Mouse (Mus musculus) lung, embryonic 14.5 days (tissue): ENCODE data around the gene Btg1. TPM values are rescaled to one million over a fixed set of nuclear protein-coding genes. Genes with fewer than 3 reads are reported as not detected.

Source experiments
- ATAC-seq: fragments of 200-750 bp; cut with Nextera tagmentation; 2 replicates; pipeline ENCODE4 v1.8.0; 2017; ENCODE audit warnings: mild to moderate bottlenecking, moderate TSS enrichment, moderate library complexity; ENCODE audit not compliant: insufficient read depth
- DNase-seq: peaks from one replicate; pipeline ENCODE4 v3.0.0-alpha.2; 2015
- H3K27ac ChIP-seq: fragments of 300-500 bp; sonication (generic); 2 replicates; pipeline ENCODE4 v1.5.1; 2014; ENCODE audit warnings: low read depth, mild to moderate bottlenecking, moderate library complexity
- H3K27me3 ChIP-seq: fragments of 300-500 bp; sonication (generic); 2 replicates; pipeline ENCODE4 v1.6.1; 2014; ENCODE audit warnings: low read length, control low read depth; ENCODE audit not compliant: insufficient read depth
- H3K36me3 ChIP-seq: fragments of 300-500 bp; sonication (generic); 2 replicates; pipeline ENCODE4 v1.6.1; 2014; ENCODE audit warnings: control low read depth; ENCODE audit not compliant: insufficient read depth
- H3K4me1 ChIP-seq: fragments of 300-500 bp; sonication (generic); 2 replicates; pipeline ENCODE4 v1.6.1; 2014; ENCODE audit warnings: antibody characterized with exemption, control low read depth; ENCODE audit not compliant: insufficient read depth
- H3K4me2 ChIP-seq: fragments of 300-500 bp; sonication (generic); 2 replicates; pipeline ENCODE4 v1.6.1; 2014; ENCODE audit warnings: mild to moderate bottlenecking
- H3K4me3 ChIP-seq: fragments of 300-500 bp; sonication (generic); 2 replicates; pipeline ENCODE4 v1.5.1; 2014; ENCODE audit warnings: low read depth, low read length
- H3K9ac ChIP-seq: fragments of 300-500 bp; sonication (generic); 2 replicates; pipeline ENCODE4 v1.6.1; 2014
- H3K9me3 ChIP-seq: fragments of 300-500 bp; sonication (generic); 2 replicates; pipeline ENCODE4 v1.6.1; 2016; ENCODE audit warnings: low read depth, low read length, control low read depth
- CTCF ChIP-seq: IDR thresholded peaks from 2 replicates; pipeline ENCODE4 v1.5.1; 2016; ENCODE audit warnings: antibody characterized with exemption, low read depth
- WGBS: fragments of 180-500 bp; shearing (Covaris S2); extraction: QIAGEN DNeasy Blood & Tissue Kit; methylation state at CpG from one replicate; pipeline ENCODE4 v1.1.7; 2014; 5-methylcytosine and 5-hydroxymethylcytosine counted together
- polyA plus RNA-seq: library from polyadenylated mRNA; unstranded; fragments of >200 nt; fragmentation: Nextera tagmentation; extraction: Ambion mirVana; gene quantifications from 2 replicates; pipeline ENCODE4 v1.2.1, GENCODE M21; 2014

The Btg1 gene
- polyA plus RNA-seq, 1 experiment from 2014 or later: 67.4 TPM

- no peak overlapping the region for H3K27ac ChIP-seq
- no peaks in the 10 kb centered on the region for H3K4me1 ChIP-seq
- ATAC-seq (no peak), DNase-seq (no peak)
- no peaks in the 10 kb centered on the region for H3K36me3 ChIP-seq
- 83% methylated on average over 10 of the region's 10 CpGs for WGBS
- H3K27me3 ChIP-seq: no peaks in the 10 kb centered on the region
- no peak overlapping the region for H3K9ac ChIP-seq
- no peak overlapping the region for H3K4me3 ChIP-seq
- no peaks in the 10 kb centered on the region for H3K9me3 ChIP-seq
- H3K4me2 ChIP-seq: no peak overlapping the region
- TF ChIP-seq CTCF: no peak
These were observed 21.2 kb upstream of the Btg1 start for GRCm38 (mm10) chr10:96595435-96596132.

GRCm38 (mm10) chr10:96596411-96596810 lies 20.4 kb upstream of the Btg1 start:
- TF ChIP-seq CTCF: no peak
- ATAC-seq: no peak
- no peak overlapping the region for H3K9ac ChIP-seq
- DNase-seq: no peak
- no peaks in the 10 kb centered on the region for H3K4me1 ChIP-seq
- H3K4me2 ChIP-seq: no peak overlapping the region
- no peak overlapping the region for H3K4me3 ChIP-seq
- no peaks in the 10 kb centered on the region for H3K9me3 ChIP-seq
- no peaks in the 10 kb centered on the region for H3K27me3 ChIP-seq
- H3K27ac ChIP-seq: no peak overlapping the region
- H3K36me3 ChIP-seq: no peaks in the 10 kb centered on the region
- 91% methylated on average over 7 of the region's 7 CpGs for WGBS

- no peak overlapping the region for H3K4me2 ChIP-seq
These were observed 17.2 kb upstream of the Btg1 start for GRCm38 (mm10) chr10:96599641-96600040.

GRCm38 (mm10) chr10:96601670-96602069 lies 15.1 kb upstream of the Btg1 start:
- Histone ChIP-seq H3K27me3 (no peaks in the 10 kb centered on the region), H3K4me1 (no peaks in the 10 kb centered on the region), H3K9me3 (no peaks in the 10 kb centered on the region), H3K9ac (no peak overlapping the region), H3K36me3 (no peaks in the 10 kb centered on the region), H3K4me2 (no peak overlapping the region), H3K4me3 (no peak overlapping the region), H3K27ac (no peak overlapping the region)
- DNase-seq (no peak), ATAC-seq (no peak)
- WGBS: 87% methylated on average over 4 of the region's 4 CpGs
- TF ChIP-seq CTCF: no peak

More at GRCm38 (mm10) chr10:96599641-96600040, 17.2 kb upstream of the Btg1 start:
- Histone ChIP-seq H3K27ac (no peak overlapping the region), H3K27me3 (no peaks in the 10 kb centered on the region), H3K4me1 (no peaks in the 10 kb centered on the region), H3K9ac (no peak overlapping the region), H3K36me3 (no peaks in the 10 kb centered on the region), H3K9me3 (no peaks in the 10 kb centered on the region), H3K4me3 (no peak overlapping the region)
- DNase-seq (no peak), ATAC-seq (no peak)
- no peak for TF ChIP-seq CTCF
- WGBS: 88% methylated on average over 5 of the region's 5 CpGs

DNA sequence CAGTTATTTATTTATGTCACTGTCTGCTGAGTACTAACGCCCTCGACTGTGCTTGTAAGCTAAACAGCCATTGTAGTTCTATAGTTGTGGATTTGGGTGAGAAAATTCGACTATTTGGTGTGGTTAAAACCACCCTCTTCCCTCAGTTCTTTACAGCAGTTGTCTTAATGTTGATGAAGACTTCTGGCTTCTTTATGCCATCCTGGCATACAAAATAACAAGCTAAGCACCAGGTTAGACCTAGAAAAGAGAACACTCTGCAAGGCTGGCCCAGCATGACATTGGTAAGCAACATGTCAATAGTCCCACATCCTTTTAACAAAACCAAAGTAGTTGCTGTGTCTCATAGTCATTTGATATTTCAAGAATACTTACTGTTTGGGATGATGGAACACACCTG lies 14.5 kb upstream of the Btg1 start:
- Histone ChIP-seq H3K27me3 (no peaks in the 10 kb centered on the region), H3K4me1 (no peaks in the 10 kb centered on the region), H3K36me3 (no peaks in the 10 kb centered on the region), H3K27ac (no peak overlapping the region), H3K4me3 (no peak overlapping the region), H3K9ac (no peak overlapping the region), H3K9me3 (no peaks in the 10 kb centered on the region), H3K4me2 (no peak overlapping the region)
- DNase-seq: no peak
- WGBS: 60% methylated on average over 3 of the region's 3 CpGs
- no peak for TF ChIP-seq CTCF
- no peak for ATAC-seq

- TF ChIP-seq CTCF: no peak
- DNase-seq: no peak
- Histone ChIP-seq H3K9me3 (no peaks in the 10 kb centered on the region), H3K4me1 (no peaks in the 10 kb centered on the region), H3K4me3 (no peak overlapping the region), H3K4me2 (no peak overlapping the region), H3K27ac (no peak overlapping the region), H3K36me3 (no peaks in the 10 kb centered on the region), H3K9ac (no peak overlapping the region), H3K27me3 (no peaks in the 10 kb centered on the region)
- 97% methylated on average over 1 of the region's 1 CpGs for WGBS
- ATAC-seq: no peak
These were observed 11.6 kb upstream of the Btg1 start for GRCm38 (mm10) chr10:96605168-96605567.

GRCm38 (mm10) chr10:96605856-96606255 lies 10.9 kb upstream of the Btg1 start:
- Histone ChIP-seq H3K9ac (no peak overlapping the region), H3K4me3 (no peak overlapping the region), H3K27ac (no peak overlapping the region), H3K4me2 (no peak overlapping the region), H3K9me3 (no peaks in the 10 kb centered on the region), H3K27me3 (no peaks in the 10 kb centered on the region), H3K4me1 (no peaks in the 10 kb centered on the region), H3K36me3 (no peaks in the 10 kb centered on the region)
- ATAC-seq (no peak), DNase-seq (no peak)
- 72% methylated on average over 2 of the region's 2 CpGs for WGBS
- no peak for TF ChIP-seq CTCF
